Mouse (Mus musculus) embryonic facial prominence, embryonic 12.5 days (tissue): ENCODE results near the gene Clock. TPM values are rescaled to one million over a fixed set of nuclear protein-coding genes. Genes with fewer than 3 reads are reported as not detected.

Experiments used
- ATAC-seq: fragments of 200-750 bp; cut with Nextera tagmentation; 2 replicates; pipeline ENCODE4 v1.8.0; 2017; ENCODE audit not compliant: insufficient number of reproducible peaks, insufficient read depth, low FRiP score, low TSS enrichment
- H3K27ac ChIP-seq: fragments of 300-500 bp; sonication (generic); 2 replicates; pipeline ENCODE4 v1.5.1; 2016; ENCODE audit warnings: mild to moderate bottlenecking
- H3K27me3 ChIP-seq: fragments of 300-500 bp; sonication (generic); 2 replicates; pipeline ENCODE4 v1.6.1; 2016; ENCODE audit warnings: mild to moderate bottlenecking, moderate library complexity
- H3K36me3 ChIP-seq: fragments of 300-500 bp; sonication (generic); 2 replicates; pipeline ENCODE4 v1.6.1; 2016; ENCODE audit warnings: mild to moderate bottlenecking
- H3K4me1 ChIP-seq: fragments of 300-500 bp; sonication (generic); 2 replicates; pipeline ENCODE4 v1.6.1; 2016
- H3K4me2 ChIP-seq: fragments of 300-500 bp; sonication (generic); replicated peaks from 2 replicates; pipeline ENCODE4 v1.6.1; 2016; ENCODE audit warnings: mild to moderate bottlenecking, moderate library complexity
- H3K4me3 ChIP-seq: fragments of 300-500 bp; sonication (generic); 2 replicates; pipeline ENCODE4 v1.5.1; 2016; ENCODE audit warnings: mild to moderate bottlenecking
- H3K9ac ChIP-seq: fragments of 300-500 bp; sonication (generic); 2 replicates; pipeline ENCODE4 v1.6.1; 2016; ENCODE audit warnings: mild to moderate bottlenecking, moderate library complexity
- H3K9me3 ChIP-seq: fragments of 300-500 bp; sonication (generic); 2 replicates; pipeline ENCODE4 v1.6.1; 2016; ENCODE audit warnings: mild to moderate bottlenecking, moderate library complexity
- WGBS: fragments of 180-500 bp; shearing (Covaris S2); methylation state at CpG from one replicate; pipeline ENCODE4 v1.1.7; 2016; 5-methylcytosine and 5-hydroxymethylcytosine counted together
- polyA plus RNA-seq: library from polyadenylated mRNA; unstranded; fragments of >200 nt; fragmentation: Nextera tagmentation; extraction: Ambion mirVana; gene quantifications from 2 replicates; pipeline ENCODE4 v1.2.1, GENCODE M21; 2016

The Clock gene
- polyA plus RNA-seq, 1 experiment from 2014 or later = 13.2 TPM

- WGBS = 64% methylated on average over 2 of the region's 2 CpGs
- Histone ChIP-seq H3K4me2 (no peak overlapping the region), H3K9me3 (no peaks in the 10 kb centered on the region), H3K36me3 (no peaks in the 10 kb centered on the region), H3K4me1 (peaks cover 1% of the 10 kb centered on the region; the same call in 1 of the 2 replicates), H3K9ac (no peak overlapping the region), H3K27ac (no peak overlapping the region), H3K4me3 (no peak overlapping the region), H3K27me3 (no peaks in the 10 kb centered on the region)
- ATAC-seq = no peak
Measured at GRCm38 (mm10) chr5:76308206-76308605, 3.6 kb upstream of the Clock start.

GRCm38 (mm10) chr5:76306261-76306660, 1.7 kb upstream of the Clock start:
- Histone ChIP-seq H3K9ac (no peak overlapping the region), H3K27ac (no peak overlapping the region), H3K27me3 (no peaks in the 10 kb centered on the region), H3K36me3 (no peaks in the 10 kb centered on the region), H3K9me3 (no peaks in the 10 kb centered on the region), H3K4me3 (no peak overlapping the region), H3K4me1 (peaks cover 5% of the 10 kb centered on the region; the same call in 1 of the 2 replicates), H3K4me2 (no peak overlapping the region)
- 70% methylated on average over 3 of the region's 3 CpGs for WGBS
- no peak for ATAC-seq

GRCm38 (mm10) chr5:76305616-76306015, 1.0 kb upstream of the Clock start:
- WGBS = 3% methylated on average over 8 of the region's 8 CpGs
- Histone ChIP-seq H3K27ac (no peak overlapping the region), H3K27me3 (no peaks in the 10 kb centered on the region), H3K4me2 (peak overlapping the region; percentile 83), H3K9me3 (no peaks in the 10 kb centered on the region), H3K9ac (no peak overlapping the region), H3K4me3 (peak overlapping the region; percentile 85), H3K36me3 (no peaks in the 10 kb centered on the region), H3K4me1 (peaks cover 9% of the 10 kb centered on the region; the same call in 1 of the 2 replicates)
- no peak for ATAC-seq

GRCm38 (mm10) chr5:76303745-76304451, 694 bp downstream of the Clock start:
- Histone ChIP-seq H3K27ac (peak overlapping the region; percentile 97), H3K4me3 (peak overlapping the region; percentile 85), H3K9me3 (no peaks in the 10 kb centered on the region), H3K4me1 (peaks cover 9% of the 10 kb centered on the region; the same call in 1 of the 2 replicates), H3K27me3 (no peaks in the 10 kb centered on the region), H3K36me3 (no peaks in the 10 kb centered on the region), H3K9ac (peak overlapping the region; percentile 82), H3K4me2 (peak overlapping the region; percentile 83)
- peak; percentile 79 for ATAC-seq
- under 1% methylated on average over 56 of the region's 100 CpGs for WGBS

- Histone ChIP-seq H3K27ac (peak overlapping the region; percentile 97; the same call in 1 of the 2 replicates), H3K36me3 (no peaks in the 10 kb centered on the region), H3K4me3 (peak overlapping the region; percentile 85), H3K9ac (peak overlapping the region; percentile 82), H3K27me3 (no peaks in the 10 kb centered on the region), H3K4me2 (peak overlapping the region; percentile 83), H3K9me3 (no peaks in the 10 kb centered on the region), H3K4me1 (peaks cover 9% of the 10 kb centered on the region; the same call in 1 of the 2 replicates)
- ATAC-seq = no peak
- 4% methylated on average over 11 of the region's 11 CpGs for WGBS
Measured at GRCm38 (mm10) chr5:76303379-76303744, 1.2 kb downstream of the Clock start.

GRCm38 (mm10) chr5:76302009-76302408, 2.6 kb downstream of the Clock start:
- H3K4me1 ChIP-seq = peaks cover 9% of the 10 kb centered on the region; the same call in 1 of the 2 replicates
- ATAC-seq = no peak
- no peak overlapping the region for H3K4me3 ChIP-seq
- H3K27me3 ChIP-seq = no peaks in the 10 kb centered on the region
- H3K9ac ChIP-seq = no peak overlapping the region
- no peaks in the 10 kb centered on the region for H3K36me3 ChIP-seq
- 85% methylated on average over 2 of the region's 2 CpGs for WGBS
- no peaks in the 10 kb centered on the region for H3K9me3 ChIP-seq
- no peak overlapping the region for H3K4me2 ChIP-seq
- H3K27ac ChIP-seq = no peak overlapping the region

GRCm38 (mm10) chr5:76289234-76289691, 15.3 kb downstream of the Clock start:
- WGBS = 86% methylated on average over 8 of the region's 8 CpGs
- H3K36me3 ChIP-seq = no peaks in the 10 kb centered on the region
- H3K9me3 ChIP-seq = no peaks in the 10 kb centered on the region
- no peaks in the 10 kb centered on the region for H3K4me1 ChIP-seq
- no peaks in the 10 kb centered on the region for H3K27me3 ChIP-seq
- H3K27ac ChIP-seq = no peak overlapping the region
- H3K9ac ChIP-seq = no peak overlapping the region
- no peak overlapping the region for H3K4me2 ChIP-seq
- ATAC-seq = no peak
- H3K4me3 ChIP-seq = no peak overlapping the region

GRCm38 (mm10) chr5:76288256-76288655, 16.3 kb downstream of the Clock start:
- WGBS = 86% methylated on average over 3 of the region's 3 CpGs

GRCm38 (mm10) chr5:76287062-76287461, 17.5 kb downstream of the Clock start:
- no peaks in the 10 kb centered on the region for H3K9me3 ChIP-seq
- no peaks in the 10 kb centered on the region for H3K27me3 ChIP-seq
- H3K4me1 ChIP-seq = no peaks in the 10 kb centered on the region
- H3K9ac ChIP-seq = no peak overlapping the region
- H3K4me2 ChIP-seq = no peak overlapping the region
- no peak for ATAC-seq
- no peak overlapping the region for H3K27ac ChIP-seq
- no peaks in the 10 kb centered on the region for H3K36me3 ChIP-seq
- 80% methylated on average over 5 of the region's 5 CpGs for WGBS
- H3K4me3 ChIP-seq = no peak overlapping the region

More at GRCm38 (mm10) chr5:76288256-76288655, 16.3 kb downstream of the Clock start:
- H3K4me3 ChIP-seq = no peak overlapping the region
- H3K27me3 ChIP-seq = no peaks in the 10 kb centered on the region
- H3K9me3 ChIP-seq = no peaks in the 10 kb centered on the region
- H3K36me3 ChIP-seq = no peaks in the 10 kb centered on the region
- no peaks in the 10 kb centered on the region for H3K4me1 ChIP-seq
- no peak for ATAC-seq
- no peak overlapping the region for H3K4me2 ChIP-seq
- H3K9ac ChIP-seq = no peak overlapping the region
- H3K27ac ChIP-seq = no peak overlapping the region

- no peak for ATAC-seq
- no peaks in the 10 kb centered on the region for H3K36me3 ChIP-seq
- no peaks in the 10 kb centered on the region for H3K9me3 ChIP-seq
- no peaks in the 10 kb centered on the region for H3K27me3 ChIP-seq
- no peak overlapping the region for H3K4me3 ChIP-seq
- no peak overlapping the region for H3K27ac ChIP-seq
- peaks cover 3% of the 10 kb centered on the region for H3K4me1 ChIP-seq
- no peak overlapping the region for H3K9ac ChIP-seq
- no peak overlapping the region for H3K4me2 ChIP-seq
- WGBS = 58% methylated on average over 4 of the region's 4 CpGs
Measured at GRCm38 (mm10) chr5:76285699-76286098, 18.9 kb downstream of the Clock start.

- peaks cover 6% of the 10 kb centered on the region for H3K4me1 ChIP-seq
- no peak overlapping the region for H3K4me3 ChIP-seq
- WGBS = 84% methylated on average over 1 of the region's 1 CpGs
- ATAC-seq = no peak
- no peaks in the 10 kb centered on the region for H3K9me3 ChIP-seq
- no peak overlapping the region for H3K9ac ChIP-seq
- no peaks in the 10 kb centered on the region for H3K27me3 ChIP-seq
- no peak overlapping the region for H3K27ac ChIP-seq
- H3K36me3 ChIP-seq = no peaks in the 10 kb centered on the region
- no peak overlapping the region for H3K4me2 ChIP-seq
Measured at GRCm38 (mm10) chr5:76283890-76284289, 20.7 kb downstream of the Clock start.

- Histone ChIP-seq H3K36me3 (no peaks in the 10 kb centered on the region), H3K27me3 (no peaks in the 10 kb centered on the region), H3K27ac (no peak overlapping the region), H3K9me3 (no peaks in the 10 kb centered on the region), H3K4me1 (no peaks in the 10 kb centered on the region), H3K9ac (no peak overlapping the region), H3K4me3 (no peak overlapping the region), H3K4me2 (no peak overlapping the region)
- 91% methylated on average over 4 of the region's 4 CpGs for WGBS
- ATAC-seq = no peak
Measured at GRCm38 (mm10) chr5:76274977-76275376, 29.6 kb downstream of the Clock start.
